Mouse (Mus musculus): ENCODE measurements around the gene Cenpb. TPM values are rescaled to one million over a fixed set of nuclear protein-coding genes. Genes with fewer than 3 reads are reported as not detected.

Cenpb gene
- polyA plus RNA-seq, 1 experiment, result 84.2 TPM

DNA sequence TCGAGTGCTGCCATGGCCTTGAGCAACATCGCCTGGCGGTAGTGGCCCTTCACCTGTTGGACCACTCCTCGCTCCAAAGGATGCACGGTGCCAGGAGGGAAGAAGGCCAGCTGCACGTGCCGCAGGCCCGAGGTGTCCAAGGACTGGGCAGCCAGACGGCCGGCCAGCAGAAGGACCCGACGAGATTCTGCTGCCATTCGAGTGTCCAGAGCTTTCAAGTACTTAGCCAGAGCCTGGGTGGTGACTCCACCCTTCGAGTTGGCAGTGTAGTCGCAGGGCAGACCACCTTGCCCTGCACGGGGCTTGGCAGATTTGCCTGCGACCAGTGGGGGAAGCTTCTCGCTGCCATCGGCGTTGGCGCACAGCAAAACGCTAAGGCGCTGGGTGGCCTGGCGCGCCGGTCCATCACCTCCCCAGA lies 1.0 kb downstream of the Cenpb start:
- TF ChIP-seq GATA1 (IDR thresholded peaks at IDR 0.05; ENCODE audit: low read length), result no peak

DNA sequence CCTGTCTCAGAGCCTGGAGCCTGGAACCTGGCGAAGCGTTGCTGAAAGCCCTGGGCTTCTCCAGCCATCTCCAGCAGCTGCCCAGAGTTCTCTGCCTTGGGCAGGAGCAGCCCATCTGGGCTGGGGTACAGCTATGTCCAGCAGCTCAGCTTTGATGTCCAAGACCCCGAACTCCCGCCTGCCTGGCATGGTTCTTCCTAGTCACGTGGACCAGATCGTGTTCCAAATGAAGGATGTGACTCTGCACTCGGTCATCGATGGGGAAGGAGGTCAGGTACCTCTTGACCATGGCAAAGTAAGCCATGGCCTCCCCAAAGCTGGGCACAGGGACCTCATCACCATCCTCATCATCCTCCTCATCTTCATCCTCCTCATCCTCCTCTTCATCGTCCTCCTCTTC lies 1.9 kb downstream of the Cenpb start:
- no peak for TF ChIP-seq GATA1 (IDR thresholded peaks at IDR 0.05; ENCODE audit: low read length)

- no peak for TF ChIP-seq GATA1 (IDR thresholded peaks at IDR 0.05; ENCODE audit: low read length)
Observed at GRCm38 (mm10) chr2:131176491-131176890, 3.4 kb downstream of the Cenpb start.

GRCm38 (mm10) chr2:131175945-131176309 lies 3.9 kb downstream of the Cenpb start:
- no peak for TF ChIP-seq GATA1 (IDR thresholded peaks at IDR 0.05; ENCODE audit: low read length)

- TF ChIP-seq GATA1 (IDR thresholded peaks at IDR 0.05; ENCODE audit: low read length), result no peak
Observed at GRCm38 (mm10) chr2:131175286-131175944, 4.5 kb downstream of the Cenpb start.

GRCm38 (mm10) chr2:131174700-131175099 lies 5.2 kb downstream of the Cenpb start:
- no peak for TF ChIP-seq GATA1 (IDR thresholded peaks at IDR 0.05; ENCODE audit: low read length)

DNA sequence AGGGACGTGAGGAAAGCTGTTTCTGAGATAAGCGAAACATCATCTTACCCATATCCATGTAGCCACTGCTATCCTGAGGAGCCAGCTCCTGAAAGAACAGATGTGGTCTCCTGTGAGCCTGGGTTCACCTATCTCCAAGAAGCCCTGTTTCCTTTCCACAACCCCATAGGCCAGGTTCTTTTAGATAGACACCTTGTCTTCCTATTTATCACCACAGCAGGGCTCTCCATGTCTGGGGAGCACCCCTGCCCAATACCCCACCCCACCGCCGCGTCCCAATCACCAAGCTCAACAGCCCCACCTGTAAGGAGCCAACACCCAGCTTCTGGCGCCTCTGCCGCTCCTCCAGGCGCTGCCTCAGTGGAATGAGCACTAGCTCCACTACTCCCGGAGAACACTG lies 7.5 kb downstream of the Cenpb start:
- TF ChIP-seq GATA1 (IDR thresholded peaks at IDR 0.05; ENCODE audit: low read length), result no peak

GRCm38 (mm10) chr2:131171401-131172104 lies 8.3 kb downstream of the Cenpb start:
- no peak for TF ChIP-seq GATA1 (IDR thresholded peaks at IDR 0.05; ENCODE audit: low read length)

DNA sequence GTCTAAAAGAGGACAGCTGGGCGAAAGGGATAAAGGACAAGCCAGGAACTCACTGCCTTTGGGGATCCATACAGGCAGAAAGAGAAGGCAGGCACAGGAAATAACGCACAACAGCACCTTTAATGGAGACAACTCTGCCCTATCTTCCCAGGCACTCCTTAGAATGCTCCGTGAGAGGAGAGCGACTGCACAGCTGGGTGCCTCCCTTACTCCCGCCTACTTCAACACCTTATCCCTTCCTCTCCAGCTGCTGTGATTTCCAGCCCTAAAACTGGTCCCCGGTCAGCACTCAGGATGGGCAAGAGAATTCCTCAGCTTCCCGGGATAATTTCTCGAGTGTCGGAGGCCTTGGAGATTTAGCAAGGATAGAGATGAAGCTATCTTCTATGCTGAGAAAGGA lies 8.9 kb downstream of the Cenpb start:
- no peak for TF ChIP-seq GATA1 (IDR thresholded peaks at IDR 0.05; ENCODE audit: low read length)

DNA sequence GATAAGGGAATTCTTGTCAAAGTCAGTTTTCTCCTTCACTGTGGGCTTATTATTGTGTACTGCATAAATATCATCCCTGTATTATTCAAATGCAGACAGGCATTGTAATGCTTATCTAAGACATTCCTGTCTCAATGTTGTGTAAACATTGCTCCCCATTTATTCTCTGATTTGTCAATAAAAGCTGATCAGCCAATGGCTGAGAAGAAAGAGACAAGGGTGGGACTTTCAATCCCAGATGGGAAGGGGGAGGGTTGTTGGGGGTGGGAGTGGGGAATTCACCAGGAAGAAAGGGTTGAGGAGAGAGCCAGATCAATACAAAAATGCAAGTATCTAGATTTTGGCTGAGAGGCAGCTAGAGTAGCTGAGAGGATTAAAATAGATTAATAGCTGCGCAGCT lies 11.0 kb downstream of the Cenpb start:
- no peak for TF ChIP-seq GATA1 (IDR thresholded peaks at IDR 0.05; ENCODE audit: low read length)

DNA sequence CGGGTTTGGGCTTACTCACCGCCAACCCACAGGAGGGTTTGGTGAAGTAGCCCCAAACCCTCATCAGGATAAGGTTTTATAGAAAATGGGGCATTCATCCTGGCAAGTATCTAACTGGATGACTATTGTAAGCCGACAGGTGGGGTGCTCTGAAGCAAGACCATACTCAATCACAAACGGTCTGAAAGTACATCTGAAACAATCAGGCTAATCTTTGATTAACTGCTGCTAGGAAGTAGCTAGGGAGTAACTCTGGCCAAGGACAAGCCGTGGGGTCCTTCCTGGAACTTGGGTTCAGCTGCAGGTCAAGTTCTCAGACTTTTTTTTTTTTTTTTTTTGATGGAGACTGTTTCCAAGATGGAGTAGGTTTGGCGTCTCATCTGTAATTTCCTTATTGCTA lies 11.9 kb downstream of the Cenpb start:
- no peak for TF ChIP-seq GATA1 (IDR thresholded peaks at IDR 0.05; ENCODE audit: low read length)

- TF ChIP-seq GATA1 (IDR thresholded peaks at IDR 0.05; ENCODE audit: low read length), result no peak
Observed at GRCm38 (mm10) chr2:131166172-131166571, 13.7 kb downstream of the Cenpb start.

- TF ChIP-seq GATA1 (IDR thresholded peaks at IDR 0.05; ENCODE audit: low read length), result no peak
Observed at GRCm38 (mm10) chr2:131163924-131164323, 15.9 kb downstream of the Cenpb start.

GRCm38 (mm10) chr2:131160671-131161111 lies 19.2 kb downstream of the Cenpb start:
- TF ChIP-seq GATA1 (IDR thresholded peaks at IDR 0.05; ENCODE audit: low read length), result no peak

DNA sequence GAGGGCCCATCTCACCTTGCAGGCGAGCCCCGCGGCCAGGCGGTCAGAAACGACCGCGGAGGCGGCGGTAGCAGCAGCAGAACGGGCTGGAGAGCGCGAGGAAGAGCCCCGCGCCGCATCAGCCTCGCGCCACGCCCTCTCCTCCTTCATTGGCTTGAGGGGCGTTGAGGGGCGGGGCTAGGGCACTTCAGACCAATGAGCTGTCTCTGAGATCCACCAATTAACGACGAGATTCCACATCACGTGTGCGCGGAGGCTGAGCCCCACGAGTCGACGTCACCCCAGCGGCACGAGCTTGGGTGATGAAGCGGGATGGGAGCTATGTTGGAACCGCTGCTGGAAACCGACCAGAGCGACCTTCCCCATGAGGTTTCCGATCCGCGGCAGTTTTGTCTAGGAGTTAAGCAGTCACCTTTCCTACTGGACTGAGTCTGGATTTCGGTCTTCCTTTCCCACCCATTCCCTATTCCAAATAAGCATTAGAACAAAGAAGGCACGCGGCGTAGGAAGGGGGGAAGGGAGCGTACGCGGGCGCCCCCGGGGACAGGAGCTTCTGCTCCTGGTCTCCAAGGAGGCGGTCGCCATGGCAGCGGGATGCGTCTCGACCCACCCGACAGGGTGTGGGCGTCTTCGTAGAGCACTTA lies 19.8 kb downstream of the Cenpb start, which contains the start of gene 1700037H04Rik:
TSS of gene 1700037H04Rik (minus strand) at position 144 of the 644 bp plus-strand sequence.
- no peak for TF ChIP-seq GATA1 (IDR thresholded peaks at IDR 0.05; ENCODE audit: low read length)

DNA sequence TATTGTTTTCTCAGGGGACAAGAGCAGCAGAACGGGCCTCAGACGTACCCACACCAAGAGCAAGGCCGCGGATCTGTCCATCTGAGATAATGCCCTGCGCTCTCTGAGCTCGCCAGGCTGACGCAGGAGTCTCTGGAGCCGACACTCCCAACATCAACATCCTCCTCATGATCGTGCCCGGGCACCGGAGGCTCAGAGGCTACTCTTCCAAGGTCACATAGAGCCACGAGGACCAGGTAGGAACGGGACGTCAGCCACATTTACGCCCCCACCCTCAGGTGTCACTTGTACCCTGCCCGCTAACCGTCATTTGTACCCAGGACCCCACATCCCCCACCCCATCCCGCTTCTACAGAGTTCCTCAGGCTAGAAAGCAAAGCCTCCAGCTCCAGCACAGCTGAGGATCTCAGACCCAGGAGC lies 20.4 kb downstream of the Cenpb start:
- no peak for TF ChIP-seq GATA1 (IDR thresholded peaks at IDR 0.05; ENCODE audit: low read length)

All from G1E-ER4 (cell line).